Mouse (Mus musculus) heart, embryonic 13.5 days (tissue): ENCODE data around the gene Atp2a3. TPM values are rescaled to one million over a fixed set of nuclear protein-coding genes. Genes with fewer than 3 reads are reported as not detected.

Experiments
- ATAC-seq: fragments of 200-750 bp; cut with Nextera tagmentation; 2 replicates; pipeline ENCODE4 v1.8.0; 2017; ENCODE audit warnings: moderate TSS enrichment; ENCODE audit not compliant: insufficient number of reproducible peaks, low FRiP score, low TSS enrichment; ENCODE audit errors: extremely low read depth
- H3K27ac ChIP-seq: fragments of 300-500 bp; sonication (generic); replicated peaks from 2 replicates; pipeline ENCODE4 v1.5.1; 2015; ENCODE audit warnings: moderate library complexity, mild to moderate bottlenecking, inconsistent platforms
- H3K27me3 ChIP-seq: fragments of 300-500 bp; sonication (generic); replicated peaks from 2 replicates; pipeline ENCODE4 v1.6.1; 2015; ENCODE audit warnings: mild to moderate bottlenecking, inconsistent platforms
- H3K36me3 ChIP-seq: fragments of 300-500 bp; sonication (generic); 2 replicates; pipeline ENCODE4 v1.6.1; 2015; ENCODE audit warnings: mild to moderate bottlenecking, inconsistent platforms
- H3K4me1 ChIP-seq: fragments of 300-500 bp; sonication (generic); 2 replicates; pipeline ENCODE4 v1.6.1; 2015; ENCODE audit warnings: inconsistent platforms
- H3K4me2 ChIP-seq: fragments of 300-500 bp; sonication (generic); 2 replicates; pipeline ENCODE4 v1.6.1; 2015; ENCODE audit warnings: inconsistent platforms, mild to moderate bottlenecking, moderate library complexity
- H3K4me3 ChIP-seq: fragments of 300-500 bp; sonication (generic); 2 replicates; pipeline ENCODE4 v1.5.1; 2015; ENCODE audit warnings: moderate library complexity, mild to moderate bottlenecking, inconsistent platforms
- H3K9ac ChIP-seq: fragments of 300-500 bp; sonication (generic); 2 replicates; pipeline ENCODE4 v1.6.1; 2015; ENCODE audit warnings: inconsistent platforms, mild to moderate bottlenecking, moderate library complexity
- H3K9me3 ChIP-seq: fragments of 300-500 bp; sonication (generic); 2 replicates; pipeline ENCODE4 v1.6.1; 2016; ENCODE audit warnings: inconsistent platforms
- WGBS: fragments of 180-500 bp; shearing (Covaris S2); methylation state at CpG from one replicate; pipeline ENCODE4 v1.1.7; 2015; ENCODE audit warnings: mixed read lengths; 5-methylcytosine and 5-hydroxymethylcytosine counted together
- polyA plus RNA-seq: library from polyadenylated mRNA; unstranded; fragments of >200 nt; fragmentation: Nextera tagmentation; extraction: Ambion mirVana; gene quantifications from 2 replicates; pipeline ENCODE4 v1.2.1, GENCODE M21; 2015

Atp2a3 gene
- 3.9 and 4.0 TPM in 2 replicates for polyA plus RNA-seq

DNA sequence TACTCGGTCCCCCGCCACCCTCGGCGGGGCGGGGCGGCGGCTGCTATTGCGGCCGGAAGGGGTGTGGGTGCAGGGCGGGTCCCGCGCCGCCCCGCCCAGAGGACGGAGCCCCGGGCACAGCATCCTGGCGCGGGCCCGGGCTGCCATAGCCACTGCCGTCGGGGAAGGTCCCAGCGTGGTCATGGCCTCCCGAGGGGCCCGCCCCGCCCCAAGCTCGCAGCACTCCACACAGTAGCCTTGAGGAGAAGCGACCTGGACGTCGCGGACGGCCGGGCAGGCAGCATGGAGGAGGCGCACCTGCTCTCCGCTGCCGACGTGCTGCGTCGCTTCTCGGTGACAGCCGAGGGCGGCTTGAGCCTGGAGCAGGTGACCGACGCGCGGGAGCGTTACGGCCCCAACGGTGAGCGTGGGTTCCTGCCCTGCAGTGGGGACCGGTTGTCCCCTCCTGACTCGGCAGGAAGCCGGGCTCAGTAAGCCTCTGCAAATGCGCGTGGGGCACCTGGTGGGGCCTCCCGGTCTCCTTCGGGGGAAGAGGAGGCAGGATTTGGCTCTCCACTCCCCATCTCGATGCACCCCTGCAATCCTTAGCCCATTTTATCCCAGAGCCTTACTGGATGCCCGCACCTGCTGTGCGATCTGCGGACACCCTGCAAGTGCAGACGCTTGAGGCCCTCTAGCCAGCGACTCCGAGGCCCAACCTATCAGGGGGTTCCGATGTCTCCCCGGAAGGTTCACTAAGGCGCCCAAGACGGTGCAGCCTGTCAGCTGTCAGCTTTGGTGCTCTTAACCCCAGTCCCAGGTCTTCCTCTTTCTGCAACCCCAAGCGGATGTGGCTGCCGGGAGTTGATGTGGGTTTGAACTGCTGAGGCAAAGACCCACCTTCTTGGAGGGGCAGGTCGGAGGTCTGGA lies at the start of gene Atp2a3:
Gene Atp2a3, plus strand, starts transcription at position 98 of the 909 bp plus-strand sequence.
- Histone ChIP-seq H3K4me3 (peak within 1 kb of the TSS; percentile 53), H3K9ac (peak within 1 kb of the TSS; percentile 61), H3K9me3 (no peaks in the 10 kb centered on the region), H3K4me1 (peaks cover 49% of the 10 kb centered on the region), H3K36me3 (no peaks in the 10 kb centered on the region), H3K27me3 (peaks cover 51% of the 10 kb centered on the region), H3K4me2 (peak within 1 kb of the TSS; percentile 72), H3K27ac (no peak within 1 kb of the TSS)
- peak; percentile 5; the same call in 1 of the 2 replicates for ATAC-seq
- WGBS: 4% methylated on average over 70 of the region's 70 CpGs

DNA sequence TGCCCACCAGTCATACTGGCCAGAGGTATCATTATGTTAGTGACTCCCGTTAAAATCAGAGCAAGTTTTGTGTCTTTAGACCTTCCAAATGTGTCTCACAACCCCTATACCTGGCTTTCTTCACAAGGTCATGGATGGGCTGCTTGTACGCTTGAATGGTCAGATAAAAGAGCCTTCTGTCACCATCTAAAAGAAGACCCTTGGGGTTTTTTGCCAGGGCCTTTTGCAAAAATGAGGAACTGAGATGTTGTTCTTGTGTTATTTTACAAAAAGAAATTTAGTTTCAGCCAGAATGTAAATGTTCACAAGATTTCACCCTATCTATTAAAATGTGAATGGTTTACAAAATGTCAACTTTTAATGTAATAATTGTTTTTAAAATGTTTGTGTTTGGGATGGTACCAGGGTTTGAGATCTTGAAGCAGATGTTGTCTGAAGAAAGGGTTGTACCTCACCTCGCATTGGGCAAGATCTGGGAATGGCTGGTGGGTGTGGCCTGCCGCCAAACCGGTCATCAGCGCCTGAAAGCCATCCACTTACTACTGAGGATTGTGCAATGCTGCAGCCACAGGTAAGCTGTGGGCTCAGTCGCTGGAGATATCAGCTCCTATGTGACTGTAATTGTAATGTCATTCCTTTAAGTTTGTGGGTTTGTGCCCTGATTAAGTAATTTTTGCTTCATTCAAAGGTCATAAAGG lies 43.5 kb upstream of the Atp2a3 start:
- ATAC-seq: no peak
- no peaks in the 10 kb centered on the region for H3K9me3 ChIP-seq
- no peak overlapping the region for H3K27ac ChIP-seq
- H3K27me3 ChIP-seq: no peaks in the 10 kb centered on the region
- peaks cover 5% of the 10 kb centered on the region for H3K4me1 ChIP-seq
- H3K4me3 ChIP-seq: no peak overlapping the region
- H3K9ac ChIP-seq: no peak overlapping the region
- peaks cover 93% of the 10 kb centered on the region for H3K36me3 ChIP-seq
- 72% methylated on average over 7 of the region's 7 CpGs for WGBS
- H3K4me2 ChIP-seq: no peak overlapping the region

DNA sequence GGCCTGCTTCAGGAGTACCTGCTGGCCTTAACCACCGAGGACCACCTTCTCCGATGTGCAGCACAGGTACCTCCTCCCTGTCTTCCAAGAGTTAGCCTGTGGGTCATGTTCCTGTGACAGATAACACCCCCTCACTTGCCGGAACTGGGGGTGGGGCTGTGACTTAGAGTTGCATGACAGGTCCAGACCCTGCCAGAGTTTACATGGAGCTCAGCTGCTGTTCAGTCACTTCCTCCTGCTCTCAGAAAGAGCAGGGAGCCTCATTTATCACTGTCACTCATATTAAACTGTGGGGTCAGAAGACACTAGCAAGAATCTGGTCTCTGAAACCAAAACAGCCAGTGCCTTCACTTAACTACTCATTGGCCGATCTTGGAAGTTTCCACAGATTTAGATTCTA lies 37.9 kb upstream of the Atp2a3 start:
- Histone ChIP-seq H3K4me3 (no peak overlapping the region), H3K27ac (0 out of 2 replicates have a peak overlapping the region, but pooled peaks have one; percentile 12), H3K9ac (0 out of 2 replicates have a peak overlapping the region, but pooled peaks have one; percentile 33), H3K9me3 (no peaks in the 10 kb centered on the region), H3K4me1 (peaks cover 14% of the 10 kb centered on the region), H3K4me2 (no peak overlapping the region), H3K36me3 (peaks cover 78% of the 10 kb centered on the region), H3K27me3 (no peaks in the 10 kb centered on the region)
- 35% methylated on average over 4 of the region's 4 CpGs for WGBS
- no peak for ATAC-seq

DNA sequence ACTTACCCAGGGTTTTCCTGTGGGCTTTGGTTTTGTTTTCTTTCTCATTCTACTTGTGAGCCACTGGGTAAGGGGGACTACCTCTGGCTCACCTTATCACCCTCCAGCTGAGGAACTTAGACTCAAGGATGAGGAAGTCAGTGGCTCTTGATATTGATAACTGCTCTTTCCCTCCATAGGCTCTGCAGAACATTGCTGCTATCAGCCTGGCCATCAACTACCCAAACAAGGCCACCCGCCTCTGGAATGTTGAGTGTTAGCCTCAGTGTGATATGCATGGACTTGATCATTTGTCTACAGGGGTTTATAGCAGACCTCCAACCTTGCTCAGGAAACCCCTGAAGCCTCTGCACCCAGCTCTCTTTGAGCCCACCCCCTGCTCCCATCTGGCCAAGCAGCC lies 36.5 kb upstream of the Atp2a3 start:
- H3K9ac ChIP-seq: no peak overlapping the region
- WGBS: 38% methylated on average over 1 of the region's 1 CpGs
- H3K36me3 ChIP-seq: peaks cover 66% of the 10 kb centered on the region
- no peak overlapping the region for H3K27ac ChIP-seq
- no peaks in the 10 kb centered on the region for H3K9me3 ChIP-seq
- no peak overlapping the region for H3K4me2 ChIP-seq
- no peaks in the 10 kb centered on the region for H3K27me3 ChIP-seq
- ATAC-seq: no peak
- H3K4me3 ChIP-seq: no peak overlapping the region
- peaks cover 14% of the 10 kb centered on the region for H3K4me1 ChIP-seq

DNA sequence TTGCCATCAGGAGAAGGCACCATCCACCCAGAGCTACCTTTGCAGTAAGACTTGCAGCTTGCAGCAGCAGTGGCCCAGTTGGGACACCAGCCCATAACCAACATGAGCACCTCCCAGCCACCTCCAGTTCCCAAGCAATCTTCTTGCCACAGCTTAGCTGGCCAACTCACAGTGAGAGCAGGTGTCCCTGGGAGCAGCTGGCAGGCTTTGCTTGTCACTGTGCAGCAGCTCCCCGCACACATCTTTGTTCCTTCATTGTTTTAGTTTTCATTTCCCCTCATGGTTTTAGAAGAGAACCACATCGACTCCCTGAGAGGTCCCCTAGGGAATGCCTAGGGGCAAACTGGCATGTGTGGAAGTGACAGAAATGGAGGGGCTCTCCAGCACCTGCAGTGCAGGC lies 35.9 kb upstream of the Atp2a3 start:
- no peak overlapping the region for H3K27ac ChIP-seq
- H3K9me3 ChIP-seq: no peaks in the 10 kb centered on the region
- H3K36me3 ChIP-seq: peaks cover 60% of the 10 kb centered on the region
- whole genome bisulfite sequencing: 53% methylated on average over 2 of the region's 2 CpGs
- no peak for ATAC-seq
- peaks cover 14% of the 10 kb centered on the region for H3K4me1 ChIP-seq
- no peaks in the 10 kb centered on the region for H3K27me3 ChIP-seq
- no peak overlapping the region for H3K4me2 ChIP-seq
- H3K4me3 ChIP-seq: no peak overlapping the region
- no peak overlapping the region for H3K9ac ChIP-seq

DNA sequence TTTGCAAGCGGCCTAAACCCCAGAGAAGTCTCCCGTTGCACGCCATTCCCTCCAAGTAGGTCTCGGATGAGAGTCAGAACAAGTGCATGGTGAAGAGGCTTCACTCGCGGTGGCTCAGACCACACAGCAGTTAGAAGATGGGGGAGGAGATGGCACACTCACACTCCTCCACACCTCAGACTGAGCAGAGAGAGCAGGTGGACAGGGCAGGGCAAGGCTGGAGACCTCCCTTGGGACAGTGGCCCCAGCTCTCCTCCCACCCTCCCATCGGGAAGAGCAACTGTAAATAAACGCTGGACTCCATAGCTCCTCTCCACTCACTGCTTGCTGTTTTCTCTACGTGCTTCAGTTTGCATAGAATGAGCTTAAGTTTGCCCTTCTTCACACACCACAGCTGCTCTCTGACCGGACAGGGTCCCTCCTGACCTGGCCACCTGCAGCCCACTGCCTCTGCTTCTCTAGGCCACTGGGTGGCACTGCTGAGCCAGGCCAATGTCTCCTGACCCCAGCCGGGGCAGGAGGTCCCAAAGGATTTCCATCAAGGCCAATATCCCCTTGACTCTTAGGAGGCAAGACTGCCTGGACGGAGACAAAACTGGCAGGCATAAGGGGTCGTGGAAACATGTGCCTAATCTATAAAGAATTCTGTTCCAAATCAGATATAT lies 34.6 kb upstream of the Atp2a3 start:
- Histone ChIP-seq H3K4me3 (no peak overlapping the region), H3K36me3 (peaks cover 47% of the 10 kb centered on the region), H3K9me3 (no peaks in the 10 kb centered on the region), H3K27ac (no peak overlapping the region), H3K27me3 (no peaks in the 10 kb centered on the region), H3K4me1 (peaks cover 14% of the 10 kb centered on the region), H3K4me2 (no peak overlapping the region), H3K9ac (no peak overlapping the region)
- no peak for ATAC-seq
- WGBS: 49% methylated on average over 13 of the region's 13 CpGs

- WGBS: 54% methylated on average over 2 of the region's 2 CpGs
- no peak overlapping the region for H3K4me2 ChIP-seq
- ATAC-seq: no peak
Measured at GRCm38 (mm10) chr11:72928516-72928915, 32.5 kb upstream of the Atp2a3 start.

GRCm38 (mm10) chr11:72940208-72941143 lies 20.5 kb upstream of the Atp2a3 start:
- Histone ChIP-seq H3K9ac (peak overlapping the region; percentile 67), H3K36me3 (no peaks in the 10 kb centered on the region), H3K4me1 (peaks cover 18% of the 10 kb centered on the region), H3K27ac (no peak overlapping the region; the same call in 1 of the 2 replicates), H3K27me3 (peaks cover 26% of the 10 kb centered on the region), H3K4me2 (peak overlapping the region; percentile 63), H3K9me3 (no peaks in the 10 kb centered on the region), H3K4me3 (peak overlapping the region; percentile 52)
- no peak for ATAC-seq
- 27% methylated on average over 20 of the region's 20 CpGs for WGBS

More at GRCm38 (mm10) chr11:72928516-72928915, 32.5 kb upstream of the Atp2a3 start:
- Histone ChIP-seq H3K4me3 (no peak overlapping the region), H3K36me3 (peaks cover 31% of the 10 kb centered on the region), H3K27me3 (no peaks in the 10 kb centered on the region), H3K9me3 (no peaks in the 10 kb centered on the region), H3K27ac (no peak overlapping the region), H3K9ac (no peak overlapping the region), H3K4me1 (0 out of 2 replicates have a peak, but pooled peaks cover 6% of the 10 kb centered on the region)

DNA sequence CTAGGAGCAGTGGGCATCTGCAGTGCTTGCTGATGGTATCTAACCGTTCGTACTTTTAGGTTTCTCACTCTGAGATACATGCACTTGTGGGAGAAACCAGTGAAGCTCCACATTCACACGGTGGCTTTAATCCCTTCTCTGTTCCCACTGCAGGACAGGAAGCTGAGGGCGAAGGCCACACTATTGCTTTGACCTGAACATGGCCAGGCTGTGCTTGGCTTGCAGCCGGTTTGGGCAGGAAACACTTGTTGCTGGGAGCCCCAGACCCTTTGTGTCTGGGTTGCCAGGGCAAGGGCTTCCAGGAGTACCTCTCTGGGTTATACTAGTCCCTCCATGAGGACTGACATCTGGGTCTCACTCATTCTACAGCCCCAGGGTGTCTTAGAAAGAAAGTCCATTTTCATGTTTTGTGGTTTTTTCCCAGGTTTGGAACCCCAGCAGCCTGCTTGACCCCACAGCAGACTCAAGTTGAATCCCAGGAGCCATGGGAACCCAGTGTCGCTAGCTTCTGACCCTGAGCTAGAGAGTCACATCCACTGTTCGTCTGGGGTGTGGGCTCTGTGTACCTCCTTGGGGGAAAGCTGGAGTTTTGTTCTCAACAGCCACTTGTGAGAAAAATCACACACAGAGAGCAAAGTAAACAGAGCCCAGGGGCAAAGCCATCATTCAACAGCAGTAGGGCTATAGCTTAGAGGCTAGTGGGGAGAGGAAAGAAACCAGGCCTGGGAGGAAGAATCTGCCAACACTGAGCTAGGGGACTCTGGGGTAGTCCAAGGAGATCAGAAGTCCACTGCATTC lies 15.8 kb upstream of the Atp2a3 start:
- peak overlapping the region; percentile 19; the same call in 1 of the 2 replicates for H3K9ac ChIP-seq
- H3K4me1 ChIP-seq: peaks cover 32% of the 10 kb centered on the region
- H3K27ac ChIP-seq: peak overlapping the region; percentile 65
- peaks cover 25% of the 10 kb centered on the region for H3K27me3 ChIP-seq
- no peak for ATAC-seq
- H3K4me3 ChIP-seq: no peak overlapping the region
- peaks cover 5% of the 10 kb centered on the region; the same call in 1 of the 2 replicates for H3K9me3 ChIP-seq
- no peak overlapping the region for H3K4me2 ChIP-seq
- 48% methylated on average over 7 of the region's 7 CpGs for WGBS
- H3K36me3 ChIP-seq: no peaks in the 10 kb centered on the region
